Mouse (Mus musculus): Measurements from ENCODE around the gene Thbd. TPM values are rescaled to one million over a fixed set of nuclear protein-coding genes. Genes with fewer than 3 reads are reported as not detected.

The Thbd gene
- polyA plus RNA-seq, 1 experiment from 2014 or later = 7.3 TPM

DNA sequence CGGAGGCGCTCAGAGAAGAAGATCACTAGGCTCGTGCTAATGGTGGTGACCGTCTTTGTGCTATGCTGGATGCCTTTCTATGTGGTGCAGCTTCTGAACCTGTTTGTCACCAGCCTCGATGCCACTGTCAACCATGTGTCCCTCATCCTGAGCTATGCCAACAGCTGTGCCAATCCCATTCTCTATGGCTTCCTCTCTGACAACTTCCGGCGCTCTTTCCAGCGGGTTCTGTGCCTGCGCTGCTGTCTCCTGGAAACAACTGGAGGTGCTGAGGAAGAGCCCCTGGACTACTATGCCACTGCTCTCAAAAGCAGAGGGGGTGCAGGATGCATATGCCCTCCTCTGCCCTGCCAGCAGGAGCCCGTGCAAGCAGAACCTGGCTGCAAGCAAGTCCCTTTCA, 11.8 kb downstream of the Thbd start:
- 71% methylated on average over 10 of the region's 10 CpGs for WGBS
- Histone ChIP-seq H3K27me3 (replicated peaks; ENCODE audit: low read depth, poor library complexity, severe bottlenecking) (peaks cover 56% of the 10 kb centered on the region), H3K9me3 (no peaks in the 10 kb centered on the region), H3K4me1 (peaks cover 43% of the 10 kb centered on the region), H3K36me3 (replicated peaks) (no peaks in the 10 kb centered on the region), H3K4me3 (no peak overlapping the region), H3K27ac (replicated peaks) (no peak overlapping the region)
- no peak for DNase-seq (ENCODE audit: low spot score)

DNA sequence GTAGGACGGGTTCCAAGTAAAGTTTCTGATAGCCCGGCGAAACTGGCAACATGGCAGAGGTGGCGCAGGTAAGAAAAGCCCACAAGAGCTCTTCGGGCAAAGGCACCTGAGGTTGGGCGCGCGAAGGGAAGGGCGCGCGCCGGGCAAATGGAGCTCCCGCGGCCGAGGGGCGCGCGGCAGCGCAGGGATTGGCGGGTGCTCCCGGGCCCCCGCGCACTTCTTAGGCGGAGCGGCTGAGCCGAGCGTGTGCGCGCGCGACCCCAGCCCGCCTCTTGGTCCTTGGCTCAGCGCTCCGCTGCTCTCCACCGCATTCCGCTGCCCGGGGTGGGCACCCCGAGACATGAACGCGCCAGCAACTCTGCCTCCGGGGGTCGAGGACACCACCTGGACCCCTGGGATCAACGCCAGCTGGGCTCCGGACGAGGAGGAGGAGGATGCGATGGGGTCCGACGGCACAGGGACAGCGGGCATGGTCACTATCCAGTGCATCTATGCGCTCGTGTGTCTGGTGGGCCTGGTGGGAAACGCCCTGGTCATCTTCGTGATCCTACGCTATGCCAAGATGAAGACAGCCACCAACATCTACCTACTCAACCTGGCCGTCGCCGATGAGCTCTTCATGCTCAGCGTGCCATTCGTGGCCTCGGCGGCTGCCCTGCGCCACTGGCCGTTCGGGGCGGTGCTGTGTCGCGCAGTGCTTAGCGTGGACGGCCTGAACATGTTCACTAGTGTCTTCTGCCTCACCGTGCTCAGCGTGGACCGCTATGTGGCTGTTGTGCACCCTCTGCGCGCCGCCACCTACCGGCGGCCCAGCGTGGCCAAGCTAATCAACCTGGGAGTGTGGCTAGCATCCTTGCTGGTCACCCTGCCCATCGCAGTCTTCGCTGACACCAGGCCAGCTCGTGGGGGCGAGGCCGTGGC, 12.6 kb downstream of the Thbd start, which contains the start of gene Sstr4:
Sstr4 (plus strand) TSS at position 214 of the 921 bp plus-strand sequence.
- H3K27ac ChIP-seq (replicated peaks) = peak within 1 kb of the TSS; percentile 66; the same call in 1 of the 2 replicates
- 6% methylated on average over 83 of the region's 83 CpGs for WGBS
- H3K27me3 ChIP-seq (replicated peaks; ENCODE audit: low read depth, poor library complexity, severe bottlenecking) = peaks cover 56% of the 10 kb centered on the region
- H3K4me3 ChIP-seq = peak within 1 kb of the TSS; percentile 71
- no peaks in the 10 kb centered on the region for H3K9me3 ChIP-seq
- H3K36me3 ChIP-seq (replicated peaks) = no peaks in the 10 kb centered on the region
- DNase-seq (ENCODE audit: low spot score) = peak; percentile 75
- peaks cover 40% of the 10 kb centered on the region for H3K4me1 ChIP-seq

DNA sequence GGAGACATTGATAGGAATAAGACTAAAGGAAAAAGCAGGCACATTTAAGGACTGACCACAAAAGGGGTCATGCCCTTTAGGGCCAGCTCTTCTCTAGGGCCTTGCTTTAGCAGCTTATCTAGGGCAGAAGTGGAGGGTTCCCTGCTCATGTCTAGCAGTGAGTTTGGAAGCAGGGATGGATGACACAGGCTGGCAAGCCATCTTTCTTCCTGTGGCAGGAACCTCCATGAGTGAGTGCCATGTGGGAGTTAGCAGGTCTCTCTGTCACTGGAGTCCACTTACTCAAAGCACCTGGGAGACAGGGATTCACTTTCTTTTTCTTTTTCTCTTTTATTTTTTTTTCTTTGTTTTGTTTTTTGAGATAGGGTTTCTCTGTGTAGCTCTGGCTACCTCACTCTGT, 14.1 kb downstream of the Thbd start:
- Histone ChIP-seq H3K4me3 (no peak overlapping the region), H3K9me3 (no peaks in the 10 kb centered on the region), H3K27me3 (replicated peaks; ENCODE audit: low read depth, poor library complexity, severe bottlenecking) (peaks cover 56% of the 10 kb centered on the region), H3K36me3 (replicated peaks) (no peaks in the 10 kb centered on the region), H3K4me1 (peaks cover 32% of the 10 kb centered on the region), H3K27ac (replicated peaks) (no peak overlapping the region)
- no peak for DNase-seq (ENCODE audit: low spot score)

DNA sequence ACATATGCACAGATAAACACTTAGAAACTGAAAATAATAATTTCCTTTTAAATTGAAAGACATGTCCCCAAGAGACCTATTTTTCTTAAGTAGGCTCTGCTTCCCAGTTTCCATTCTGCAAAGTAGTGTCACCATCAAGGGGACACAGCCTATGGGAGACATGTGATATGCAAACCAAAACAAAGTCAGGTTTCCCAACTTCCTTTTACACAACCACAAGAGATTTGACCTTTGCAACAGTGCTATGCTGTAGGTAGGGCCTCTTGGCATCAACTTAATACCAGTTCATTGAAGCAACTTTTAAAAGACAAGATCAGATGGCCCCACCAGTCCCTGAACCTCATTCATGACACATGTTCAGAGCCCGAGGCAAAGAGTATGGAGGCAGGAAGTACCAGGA, 14.8 kb downstream of the Thbd start:
- H3K27me3 ChIP-seq (replicated peaks; ENCODE audit: low read depth, poor library complexity, severe bottlenecking) = peaks cover 51% of the 10 kb centered on the region
- no peak overlapping the region for H3K4me3 ChIP-seq
- H3K36me3 ChIP-seq (replicated peaks) = no peaks in the 10 kb centered on the region
- H3K9me3 ChIP-seq = no peaks in the 10 kb centered on the region
- WGBS = 79% methylated on average over 1 of the region's 1 CpGs
- H3K27ac ChIP-seq (replicated peaks) = no peak overlapping the region
- peaks cover 32% of the 10 kb centered on the region for H3K4me1 ChIP-seq
- DNase-seq (ENCODE audit: low spot score) = no peak

DNA sequence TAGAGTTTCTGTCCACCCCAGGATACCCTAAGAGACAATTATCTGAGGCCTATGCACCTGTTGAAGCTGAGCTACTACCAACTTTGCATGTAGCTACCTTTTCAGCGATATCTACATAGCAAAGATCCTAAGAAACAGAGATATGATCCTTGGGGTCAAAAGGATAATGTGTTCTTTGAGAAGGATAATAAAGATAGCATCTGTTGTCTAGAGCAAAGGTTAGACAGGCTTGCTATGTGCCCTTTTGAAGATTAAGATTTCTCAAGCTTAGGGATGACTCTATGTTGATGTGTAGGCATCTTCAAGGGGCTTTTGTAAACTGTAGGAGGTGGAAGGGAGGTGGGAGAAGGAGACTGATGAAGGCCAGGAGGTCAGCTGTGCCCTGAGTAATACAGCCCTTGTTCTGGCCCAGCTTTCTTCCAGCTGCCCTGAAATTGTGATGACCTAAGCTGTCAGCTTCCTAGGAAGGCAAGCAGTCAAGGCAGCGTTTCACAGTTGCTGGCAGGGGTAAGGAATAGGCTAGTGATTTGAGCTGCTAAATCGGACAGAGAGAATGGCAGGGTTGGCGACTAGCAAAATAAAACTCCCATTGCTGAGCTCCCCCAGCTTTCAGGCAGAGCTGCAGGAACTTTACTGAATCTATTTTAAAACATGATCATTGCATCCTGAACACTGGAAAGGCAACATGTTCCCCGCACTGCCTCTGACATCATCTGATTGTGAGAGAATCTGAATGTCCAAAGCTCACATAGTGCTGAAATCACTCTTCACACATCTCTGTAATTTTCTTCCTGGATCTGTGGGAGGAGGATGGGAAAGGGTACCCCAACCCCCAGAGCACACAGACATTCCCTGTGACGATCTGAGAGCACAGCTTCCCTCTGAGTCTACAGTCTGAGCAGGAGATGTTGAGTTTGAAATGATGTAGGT, 20.1 kb downstream of the Thbd start:
- WGBS = 73% methylated on average over 6 of the region's 6 CpGs
- DNase-seq (ENCODE audit: low spot score) = no peak
- no peaks in the 10 kb centered on the region for H3K9me3 ChIP-seq
- peaks cover 13% of the 10 kb centered on the region; the same call in 1 of the 2 replicates for H3K4me1 ChIP-seq
- H3K27me3 ChIP-seq (replicated peaks; ENCODE audit: low read depth, poor library complexity, severe bottlenecking) = no peaks in the 10 kb centered on the region
- H3K36me3 ChIP-seq (replicated peaks) = no peaks in the 10 kb centered on the region
- no peak overlapping the region for H3K4me3 ChIP-seq
- H3K27ac ChIP-seq (replicated peaks) = no peak overlapping the region

DNA sequence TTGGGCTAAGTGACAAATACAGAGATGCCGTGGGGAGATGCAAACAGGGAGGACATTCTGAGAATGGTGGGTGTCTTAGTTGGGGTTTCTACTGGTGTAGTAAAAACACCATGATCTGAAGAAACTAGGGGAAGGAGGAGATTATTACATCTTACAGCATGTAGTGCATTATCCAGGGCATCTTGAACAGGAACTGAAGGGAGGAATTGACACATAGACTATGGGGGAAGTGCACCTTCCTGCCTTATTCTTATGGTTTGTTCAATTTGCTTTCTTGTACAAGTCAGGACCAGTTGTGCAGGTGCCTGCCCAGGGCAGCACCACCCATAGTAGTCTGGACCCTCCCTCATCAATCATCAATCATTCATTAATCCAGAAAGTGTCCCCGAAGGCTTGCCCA, 21.1 kb downstream of the Thbd start:
- H3K4me3 ChIP-seq = no peak overlapping the region
- H3K36me3 ChIP-seq (replicated peaks) = no peaks in the 10 kb centered on the region
- WGBS = 88% methylated on average over 2 of the region's 2 CpGs
- H3K4me1 ChIP-seq = peaks cover 13% of the 10 kb centered on the region; the same call in 1 of the 2 replicates
- no peaks in the 10 kb centered on the region for H3K9me3 ChIP-seq
- H3K27ac ChIP-seq (replicated peaks) = no peak overlapping the region
- DNase-seq (ENCODE audit: low spot score) = no peak
- H3K27me3 ChIP-seq (replicated peaks; ENCODE audit: low read depth, poor library complexity, severe bottlenecking) = no peaks in the 10 kb centered on the region

DNA sequence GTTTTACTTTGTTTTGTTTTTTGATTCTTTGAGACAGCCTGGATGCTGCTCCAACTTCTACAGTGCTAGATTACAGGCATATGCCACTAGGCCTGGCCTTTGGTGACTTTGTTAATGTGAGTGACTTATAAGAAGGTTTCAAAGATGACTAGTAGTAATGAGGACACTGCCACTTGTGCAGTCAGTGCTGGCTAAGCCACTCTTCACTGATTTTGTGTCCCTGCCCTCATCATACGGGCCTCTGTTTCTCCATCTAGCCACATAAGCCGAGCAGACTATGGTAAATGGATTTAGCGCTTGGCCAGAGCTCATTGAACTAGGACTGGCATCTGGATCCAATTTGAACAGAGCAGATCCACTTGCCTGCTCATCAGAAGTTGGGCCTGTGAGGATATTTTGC, 21.5 kb downstream of the Thbd start:
- Histone ChIP-seq H3K4me1 (peaks cover 13% of the 10 kb centered on the region; the same call in 1 of the 2 replicates), H3K27me3 (replicated peaks; ENCODE audit: low read depth, poor library complexity, severe bottlenecking) (no peaks in the 10 kb centered on the region), H3K27ac (replicated peaks) (no peak overlapping the region), H3K36me3 (replicated peaks) (no peaks in the 10 kb centered on the region), H3K4me3 (no peak overlapping the region), H3K9me3 (no peaks in the 10 kb centered on the region)
- 60% methylated on average over 3 of the region's 3 CpGs for WGBS
- no peak for DNase-seq (ENCODE audit: low spot score)

DNA sequence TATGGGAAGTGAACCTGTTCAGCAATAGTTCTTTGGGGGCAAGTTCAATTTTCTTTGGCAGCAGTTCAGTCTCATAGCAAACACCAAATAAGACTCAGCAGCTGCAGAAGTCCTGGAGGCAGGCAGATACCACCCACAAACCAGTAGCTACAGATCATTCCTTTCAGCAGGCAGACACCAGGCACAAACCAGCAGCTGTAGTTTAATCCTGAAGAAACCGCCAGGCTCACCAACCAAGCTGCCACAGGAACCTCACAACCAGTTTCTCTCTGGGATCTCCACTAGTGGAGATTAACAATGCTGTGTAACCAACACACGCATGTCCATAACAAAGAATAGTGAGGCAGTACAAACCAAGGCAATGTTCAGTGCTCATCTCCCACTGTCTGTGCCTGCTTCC, 26.9 kb downstream of the Thbd start:
- no peaks in the 10 kb centered on the region for H3K9me3 ChIP-seq
- 91% methylated on average over 2 of the region's 2 CpGs for WGBS
- DNase-seq (ENCODE audit: low spot score) = no peak

DNA sequence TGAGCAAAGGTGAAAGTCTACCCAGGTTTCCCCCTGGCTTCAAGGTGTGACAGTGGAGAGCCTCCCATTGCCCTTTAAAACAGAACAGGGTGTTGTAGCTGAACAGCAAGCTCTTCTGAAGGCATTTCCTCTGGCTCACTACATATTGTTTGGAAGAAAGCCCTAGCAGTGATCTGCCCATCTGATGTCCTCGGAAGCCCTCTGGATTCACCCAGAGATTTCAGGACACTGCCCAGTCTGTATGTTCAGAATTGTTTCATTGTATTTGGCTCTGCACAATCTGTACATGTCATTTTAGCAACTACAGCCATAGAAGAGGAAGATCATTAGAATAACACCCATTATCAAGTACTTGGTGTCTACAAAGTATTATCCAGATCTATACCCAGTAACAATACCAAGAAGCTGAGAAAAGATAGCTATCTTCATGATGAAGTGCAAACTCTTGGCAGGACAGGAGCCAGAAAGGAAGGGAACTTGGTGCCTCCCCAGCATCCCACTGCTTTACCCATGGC, 28.0 kb downstream of the Thbd start:
- DNase-seq (ENCODE audit: low spot score) = no peak
- H3K4me3 ChIP-seq = no peak overlapping the region
- H3K27me3 ChIP-seq (replicated peaks; ENCODE audit: low read depth, poor library complexity, severe bottlenecking) = no peaks in the 10 kb centered on the region
- H3K9me3 ChIP-seq = no peaks in the 10 kb centered on the region
- WGBS = 84% methylated on average over 1 of the region's 1 CpGs
- no peaks in the 10 kb centered on the region for H3K4me1 ChIP-seq
- H3K27ac ChIP-seq (replicated peaks) = no peak overlapping the region
- H3K36me3 ChIP-seq (replicated peaks) = no peaks in the 10 kb centered on the region

More for the DNA sequence above, 26.9 kb downstream of the Thbd start:
- Histone ChIP-seq H3K36me3 (replicated peaks) (no peaks in the 10 kb centered on the region), H3K4me3 (no peak overlapping the region), H3K4me1 (no peaks in the 10 kb centered on the region), H3K27ac (replicated peaks) (no peak overlapping the region), H3K27me3 (replicated peaks; ENCODE audit: low read depth, poor library complexity, severe bottlenecking) (no peaks in the 10 kb centered on the region)

DNA sequence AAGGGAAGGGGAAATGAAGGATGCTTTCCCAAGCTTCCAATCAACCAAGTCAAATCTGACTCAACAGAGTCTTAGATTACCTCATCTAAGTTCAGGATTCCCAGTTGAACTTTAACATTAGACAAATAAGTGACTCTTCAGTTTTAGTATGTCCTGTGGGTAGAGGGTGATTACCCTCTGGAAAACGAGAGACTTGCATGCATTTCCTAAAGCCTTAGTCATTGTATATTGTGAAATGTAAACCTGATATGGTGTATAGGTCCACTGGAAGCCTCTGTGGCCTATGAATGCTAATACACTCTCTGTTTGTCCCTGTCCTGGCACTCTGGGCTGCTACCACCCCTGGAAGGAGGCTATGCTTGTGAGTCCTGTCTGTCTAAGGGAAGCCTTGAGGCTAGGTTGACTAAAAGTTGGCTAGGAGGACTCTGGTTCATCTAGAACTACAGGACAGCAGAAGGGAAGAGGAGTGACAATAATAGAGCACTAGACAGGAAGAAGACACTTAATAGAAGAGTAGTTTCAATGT, 29.1 kb downstream of the Thbd start:
- no peaks in the 10 kb centered on the region for H3K9me3 ChIP-seq
- 83% methylated on average over 1 of the region's 1 CpGs for WGBS
- H3K4me3 ChIP-seq = no peak overlapping the region
- no peaks in the 10 kb centered on the region for H3K27me3 ChIP-seq (replicated peaks; ENCODE audit: low read depth, poor library complexity, severe bottlenecking)
- H3K36me3 ChIP-seq (replicated peaks) = no peaks in the 10 kb centered on the region
- H3K4me1 ChIP-seq = no peaks in the 10 kb centered on the region
- no peak overlapping the region for H3K27ac ChIP-seq (replicated peaks)
- DNase-seq (ENCODE audit: low spot score) = no peak

DNA sequence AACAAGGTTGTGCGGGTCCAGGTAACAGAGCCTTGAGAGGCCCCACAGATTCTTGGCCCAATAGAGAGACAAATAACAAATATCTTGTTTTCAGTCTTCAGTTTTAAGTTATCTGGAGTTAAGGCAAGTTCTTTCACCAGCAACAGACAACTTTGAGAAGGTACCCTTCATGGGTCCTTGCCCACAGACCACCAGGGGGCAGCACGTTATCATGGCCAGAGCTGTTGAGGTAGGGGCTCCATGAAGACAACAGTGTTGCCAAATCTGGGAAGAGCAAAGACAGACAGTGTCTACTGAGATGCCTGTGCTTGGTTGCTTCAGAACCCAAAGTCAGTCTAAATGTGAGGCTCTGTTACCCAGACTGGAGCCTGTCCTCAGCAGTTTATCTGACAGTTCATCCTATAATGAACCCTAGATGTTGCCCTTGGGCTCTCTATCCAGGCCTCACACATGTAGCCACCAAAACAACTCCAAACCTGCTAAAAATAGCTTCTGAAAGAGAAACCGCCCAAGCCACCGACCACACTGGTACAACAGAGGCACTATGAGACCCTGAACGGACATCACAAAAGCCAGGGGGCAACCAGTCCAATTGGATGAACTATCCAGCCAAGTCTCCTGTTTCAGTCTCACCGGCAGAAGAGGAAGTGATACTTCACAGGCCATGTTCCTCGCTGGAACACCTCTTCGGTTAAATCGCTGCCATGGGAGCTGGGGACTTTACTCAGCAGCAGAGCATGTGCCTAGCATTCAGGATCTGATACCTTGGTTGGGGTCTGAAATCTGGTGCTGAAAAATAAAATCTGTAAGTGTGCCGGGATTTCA, 32.5 kb downstream of the Thbd start:
- 72% methylated on average over 10 of the region's 10 CpGs for WGBS
- no peaks in the 10 kb centered on the region for H3K4me1 ChIP-seq
- H3K9me3 ChIP-seq = no peaks in the 10 kb centered on the region
- H3K27ac ChIP-seq (replicated peaks) = no peak overlapping the region
- no peaks in the 10 kb centered on the region for H3K27me3 ChIP-seq (replicated peaks; ENCODE audit: low read depth, poor library complexity, severe bottlenecking)
- H3K36me3 ChIP-seq (replicated peaks) = no peaks in the 10 kb centered on the region
- H3K4me3 ChIP-seq = no peak overlapping the region
- peak; percentile 77 for DNase-seq (ENCODE audit: low spot score)
